Mouse (Mus musculus): Measurements from ENCODE around the gene Enc1. TPM values are rescaled to one million over a fixed set of nuclear protein-coding genes. Genes with fewer than 3 reads are reported as not detected.
"Not testable (repeated sequence)": the region's sequence is repeated elsewhere in the genome, so short reads cannot be mapped to it uniquely, and the experiment has no call there.

Gene Enc1
- total and polyA plus RNA-seq, 3 experiments = 5.2 to 10.0 (median 7.7) TPM

DNA sequence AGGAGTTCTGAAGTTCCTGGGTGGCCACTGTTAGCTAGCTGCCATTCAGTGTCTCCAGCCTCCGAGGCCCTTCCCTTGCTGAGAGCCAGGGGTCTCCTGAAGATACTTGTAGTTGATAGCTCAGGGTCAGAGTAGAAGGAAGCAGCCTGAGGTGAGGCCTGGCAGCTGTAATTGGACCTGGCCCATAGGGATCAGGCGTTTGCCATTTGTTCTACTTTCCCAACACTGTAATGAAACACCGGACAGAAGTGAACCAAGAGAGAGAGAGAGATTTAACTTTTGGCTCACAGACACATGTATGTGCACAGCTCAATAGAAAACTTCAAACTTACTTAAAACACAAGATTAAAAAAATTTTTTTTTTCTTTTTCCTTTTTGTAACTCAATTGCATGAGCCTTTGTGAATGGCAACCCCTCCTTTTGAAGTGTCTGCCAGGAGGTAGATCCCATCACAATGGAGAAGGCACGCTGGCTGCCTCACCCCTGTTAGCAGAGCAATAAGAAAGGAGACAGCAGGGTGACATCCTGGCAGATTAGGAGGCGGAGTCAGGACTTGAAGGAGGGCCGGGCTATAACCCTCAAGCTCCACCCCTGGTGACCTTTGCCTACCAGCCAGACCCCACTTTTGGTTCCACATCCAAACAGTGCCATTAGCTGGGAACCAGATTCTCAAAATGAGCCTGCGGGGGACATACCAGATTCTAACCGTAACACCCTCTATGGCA is 19.7 kb downstream of the Enc1 start:
- WGBS = 73% methylated on average over 8 of the region's 8 CpGs
- DNase-seq = no peak
- no peaks in the 10 kb centered on the region for H3K79me2 ChIP-seq (replicated peaks; ENCODE audit: control insufficient read depth, insufficient read depth, low read length)
- no peak overlapping the region for H3K9ac ChIP-seq (ENCODE audit: low read depth, low read length)
- no peaks in the 10 kb centered on the region for H3K4me1 ChIP-seq (ENCODE audit: control insufficient read depth, insufficient read depth, low read length)
- H3K36me3 ChIP-seq (ENCODE audit: control insufficient read depth, insufficient read depth, low read length) = no peaks in the 10 kb centered on the region
- H3K27ac ChIP-seq = no peak overlapping the region
- H3K27me3 ChIP-seq (ENCODE audit: control insufficient read depth, insufficient read depth, low read length) = no peaks in the 10 kb centered on the region
- intact Hi-C loops (cut with DNase I) = no loop called here
- TF ChIP-seq POLR2A (IDR thresholded peaks at IDR 0.05; ENCODE audit: insufficient read depth, low read depth, low read length) (no peak), EP300 (IDR thresholded peaks at IDR 0.05; ENCODE audit: insufficient read depth, low read depth, low read length) (no peak), CTCF (IDR thresholded peaks at IDR 0.05) (no peak)
- no peak overlapping the region for H3K4me3 ChIP-seq

DNA sequence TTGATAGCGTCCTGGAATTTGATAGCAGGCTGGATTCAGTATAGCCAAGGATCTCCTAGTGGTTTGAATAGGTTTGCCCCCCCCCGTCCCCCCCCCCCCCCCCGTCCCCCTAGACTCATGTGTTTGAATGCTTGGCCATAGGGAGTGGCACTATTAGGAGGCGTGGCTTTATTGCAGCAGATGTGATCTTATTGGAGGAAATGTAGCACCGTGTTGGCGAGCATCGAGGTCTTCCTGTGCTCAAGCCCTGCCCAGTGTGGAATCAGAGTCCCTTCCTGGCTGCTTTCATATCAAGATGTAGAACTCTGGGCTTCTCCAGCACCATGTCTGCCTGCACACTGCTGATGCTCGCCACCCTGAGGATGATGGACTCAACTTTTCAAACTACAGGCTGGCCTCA is 20.6 kb downstream of the Enc1 start:
- H3K36me3 ChIP-seq (ENCODE audit: control insufficient read depth, insufficient read depth, low read length) = no peaks in the 10 kb centered on the region
- WGBS = 33% methylated on average over 8 of the region's 8 CpGs
- TF ChIP-seq POLR2A (IDR thresholded peaks at IDR 0.05; ENCODE audit: insufficient read depth, low read depth, low read length) = no peak
- TF ChIP-seq EP300 (IDR thresholded peaks at IDR 0.05; ENCODE audit: insufficient read depth, low read depth, low read length) = no peak
- no peak overlapping the region for H3K9ac ChIP-seq (ENCODE audit: low read depth, low read length)
- no peak overlapping the region for H3K4me3 ChIP-seq
- no peaks in the 10 kb centered on the region for H3K79me2 ChIP-seq (replicated peaks; ENCODE audit: control insufficient read depth, insufficient read depth, low read length)
- H3K27ac ChIP-seq = no peak overlapping the region
- no peaks in the 10 kb centered on the region for H3K27me3 ChIP-seq (ENCODE audit: control insufficient read depth, insufficient read depth, low read length)
- intact Hi-C loops (cut with DNase I) = no loop called here
- DNase-seq = no peak
- no peaks in the 10 kb centered on the region for H3K4me1 ChIP-seq (ENCODE audit: control insufficient read depth, insufficient read depth, low read length)

DNA sequence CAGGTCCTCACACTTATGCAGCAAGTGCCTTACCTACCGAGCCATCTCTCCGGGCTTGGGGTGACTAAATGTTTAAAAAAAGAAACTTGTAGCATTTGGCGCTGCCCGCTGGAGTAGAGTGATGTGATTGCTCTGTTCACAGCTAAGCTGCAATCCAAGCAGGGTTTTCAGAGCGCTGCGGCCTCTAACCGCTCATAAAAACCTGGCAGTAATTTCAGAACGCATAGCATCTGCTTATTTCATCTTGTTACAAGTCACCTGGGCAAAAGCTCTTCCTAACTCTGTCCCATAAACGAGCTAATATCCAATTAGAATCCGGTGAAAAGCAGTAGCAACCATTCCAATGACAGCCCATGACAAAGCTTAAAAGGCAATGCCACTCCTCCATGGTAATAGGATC is 21.8 kb downstream of the Enc1 start:
- Histone ChIP-seq H3K27ac (no peak overlapping the region), H3K9ac (ENCODE audit: low read depth, low read length) (no peak overlapping the region), H3K27me3 (ENCODE audit: control insufficient read depth, insufficient read depth, low read length) (no peaks in the 10 kb centered on the region), H3K4me3 (no peak overlapping the region), H3K36me3 (ENCODE audit: control insufficient read depth, insufficient read depth, low read length) (no peaks in the 10 kb centered on the region), H3K79me2 (replicated peaks; ENCODE audit: control insufficient read depth, insufficient read depth, low read length) (no peaks in the 10 kb centered on the region), H3K4me1 (ENCODE audit: control insufficient read depth, insufficient read depth, low read length) (no peaks in the 10 kb centered on the region)
- WGBS = 77% methylated on average over 10 of the region's 10 CpGs
- DNase-seq = no peak
- TF ChIP-seq POLR2A (IDR thresholded peaks at IDR 0.05; ENCODE audit: insufficient read depth, low read depth, low read length) (no peak), EP300 (IDR thresholded peaks at IDR 0.05; ENCODE audit: insufficient read depth, low read depth, low read length) (no peak), CTCF (IDR thresholded peaks at IDR 0.05) (no peak)
- intact Hi-C loops (cut with DNase I) = no loop called here

DNA sequence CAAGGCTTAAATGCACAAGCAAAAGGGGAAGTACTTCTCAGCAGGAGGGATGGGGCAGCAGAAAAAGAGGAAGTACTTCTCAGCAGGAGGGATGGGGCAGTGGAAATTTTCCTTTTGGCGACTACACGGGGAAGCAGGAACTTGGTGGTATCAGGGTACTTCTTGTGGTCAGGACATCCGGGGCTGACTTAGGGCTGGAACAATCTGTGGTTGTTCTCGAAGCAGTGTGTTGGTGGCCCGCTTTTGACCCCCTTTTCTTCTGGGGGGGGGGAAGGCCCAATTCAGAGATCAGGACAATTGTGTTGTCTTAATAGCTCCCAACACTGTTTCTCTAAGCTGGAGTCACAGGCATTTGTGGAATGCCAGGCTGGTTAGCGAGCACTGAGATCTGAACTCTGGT is 24.6 kb downstream of the Enc1 start:
- H3K4me3 ChIP-seq; H3K36me3 ChIP-seq (ENCODE audit: control insufficient read depth, insufficient read depth, low read length); H3K79me2 ChIP-seq (replicated peaks; ENCODE audit: control insufficient read depth, insufficient read depth, low read length); H3K4me1 ChIP-seq (ENCODE audit: control insufficient read depth, insufficient read depth, low read length); H3K27me3 ChIP-seq (ENCODE audit: control insufficient read depth, insufficient read depth, low read length); H3K9ac ChIP-seq (ENCODE audit: low read depth, low read length); H3K27ac ChIP-seq; intact Hi-C loops (cut with DNase I); DNase-seq: not testable (repeated sequence)
- WGBS = 89% methylated on average over 6 of the region's 6 CpGs

DNA sequence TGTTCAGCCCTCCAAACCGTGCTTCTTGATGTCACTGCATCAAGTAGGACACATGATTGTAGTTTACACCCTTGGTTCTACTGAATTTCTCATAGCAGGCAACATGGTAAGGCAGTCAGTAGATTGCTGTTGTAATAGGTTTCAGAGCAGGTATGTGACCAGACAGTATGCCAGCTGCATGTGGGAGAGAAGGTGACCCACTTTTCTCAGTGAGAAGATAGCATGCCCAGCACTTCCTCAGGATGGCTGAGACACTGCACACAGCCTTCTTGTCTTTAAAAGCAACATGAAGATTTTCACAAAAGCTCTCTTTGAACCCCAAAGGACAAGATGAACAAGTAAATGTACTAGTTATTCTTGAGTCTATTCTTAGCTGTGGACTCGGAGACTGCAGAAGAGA is 29.8 kb downstream of the Enc1 start:
- Histone ChIP-seq H3K79me2 (replicated peaks; ENCODE audit: control insufficient read depth, insufficient read depth, low read length) (no peaks in the 10 kb centered on the region), H3K4me1 (ENCODE audit: control insufficient read depth, insufficient read depth, low read length) (no peaks in the 10 kb centered on the region), H3K27me3 (ENCODE audit: control insufficient read depth, insufficient read depth, low read length) (no peaks in the 10 kb centered on the region), H3K27ac (no peak overlapping the region), H3K36me3 (ENCODE audit: control insufficient read depth, insufficient read depth, low read length) (no peaks in the 10 kb centered on the region), H3K9ac (ENCODE audit: low read depth, low read length) (no peak overlapping the region), H3K4me3 (no peak overlapping the region)
- no peak for DNase-seq
- WGBS = 63% methylated on average over 2 of the region's 2 CpGs
- intact Hi-C loops (cut with DNase I) = no loop called here
- TF ChIP-seq CTCF (IDR thresholded peaks at IDR 0.05) (no peak), POLR2A (IDR thresholded peaks at IDR 0.05; ENCODE audit: insufficient read depth, low read depth, low read length) (no peak), EP300 (IDR thresholded peaks at IDR 0.05; ENCODE audit: insufficient read depth, low read depth, low read length) (no peak)

DNA sequence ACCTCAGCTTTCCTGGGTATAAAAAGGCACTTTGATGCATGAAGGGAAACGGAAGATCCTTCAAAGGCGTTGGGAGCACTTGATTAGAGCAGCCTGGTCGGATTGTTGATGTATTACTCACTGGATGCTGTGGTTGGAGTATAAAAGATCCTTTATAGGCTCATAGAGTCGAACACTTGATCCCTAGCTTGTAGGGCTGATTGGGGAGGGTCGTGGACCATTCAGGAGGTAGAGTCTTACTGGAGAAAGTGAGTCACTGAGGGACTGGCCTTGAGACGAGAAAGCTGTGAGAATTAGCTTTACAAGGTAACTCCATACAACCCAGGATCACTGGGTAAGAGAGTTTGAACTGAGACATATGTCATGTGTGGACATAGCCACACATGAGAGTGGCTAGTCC is 30.7 kb downstream of the Enc1 start:
- Histone ChIP-seq H3K4me3 (no peak overlapping the region), H3K27ac (no peak overlapping the region), H3K36me3 (ENCODE audit: control insufficient read depth, insufficient read depth, low read length) (no peaks in the 10 kb centered on the region), H3K27me3 (ENCODE audit: control insufficient read depth, insufficient read depth, low read length) (no peaks in the 10 kb centered on the region), H3K4me1 (ENCODE audit: control insufficient read depth, insufficient read depth, low read length) (no peaks in the 10 kb centered on the region), H3K9ac (ENCODE audit: low read depth, low read length) (no peak overlapping the region), H3K79me2 (replicated peaks; ENCODE audit: control insufficient read depth, insufficient read depth, low read length) (no peaks in the 10 kb centered on the region)
- intact Hi-C loops (cut with DNase I) = no loop called here
- DNase-seq = no peak
- TF ChIP-seq POLR2A (IDR thresholded peaks at IDR 0.05; ENCODE audit: insufficient read depth, low read depth, low read length) = no peak
- no peak for TF ChIP-seq CTCF (IDR thresholded peaks at IDR 0.05)
- no peak for TF ChIP-seq EP300 (IDR thresholded peaks at IDR 0.05; ENCODE audit: insufficient read depth, low read depth, low read length)
- 74% methylated on average over 6 of the region's 6 CpGs for WGBS

Data from heart, adult 2 months (tissue).